ENCODE assay signal across 1 mouse cellular context in the genomic region with DNA sequence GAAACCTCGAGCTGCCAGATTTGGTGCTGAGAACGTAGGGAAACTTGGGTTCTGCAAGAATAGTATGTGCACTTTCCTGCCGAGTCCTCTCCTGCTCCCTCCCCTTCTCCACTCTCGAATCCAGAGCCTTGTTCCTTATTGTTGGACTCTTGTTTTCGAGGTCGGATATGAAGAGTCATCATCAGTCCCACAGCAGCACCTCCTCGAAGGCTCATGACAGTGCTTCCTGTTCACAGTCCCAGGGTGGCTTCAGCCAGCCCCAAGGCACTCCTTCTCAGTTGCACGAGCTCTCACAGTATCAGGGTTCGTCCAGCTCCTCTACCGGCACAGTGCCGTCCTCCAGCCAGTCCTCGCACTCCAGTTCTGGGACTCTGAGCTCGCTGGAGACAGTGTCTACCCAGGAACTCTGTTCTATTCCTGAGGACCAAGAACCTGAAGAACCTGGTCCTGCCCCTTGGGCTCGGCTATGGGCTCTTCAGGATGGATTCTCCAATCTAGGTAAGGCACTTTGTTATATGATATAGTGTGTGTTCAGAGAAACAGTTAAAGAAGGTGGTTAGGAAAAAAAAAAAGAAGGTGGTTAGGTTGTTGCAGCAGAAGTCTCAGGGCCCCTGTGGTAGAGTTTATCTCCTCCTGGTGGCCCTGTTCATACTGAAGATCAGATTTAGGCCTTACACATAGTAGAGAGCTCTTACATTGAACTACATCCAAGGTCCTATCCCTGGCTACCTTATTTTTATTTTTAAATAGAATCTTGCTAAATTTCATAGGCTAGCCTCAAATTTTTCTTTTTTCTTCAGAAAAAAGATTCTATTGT.
TF ChIP-seq lines count a peak whose summit lies in the region.

No protein-coding gene starts in this region.

TF ChIP-seq in CH12.LX, 34 proteins besides CTCF, POLR2A, EP300 and RAD21 (continued from another document):
- TF ChIP-seq MEF2A (IDR thresholded peaks at IDR 0.05; ENCODE audit: borderline replicate concordance, low read depth, low read length), result no peak
- no peak for TF ChIP-seq USF1 (IDR thresholded peaks at IDR 0.05; ENCODE audit: low read depth, low read length)
